ENCODE assay signal across 8 mouse cellular contexts in genomic region chr11:46665599-46666522, GRCm38 (mm10). TPM values are rescaled to one million over a fixed set of nuclear protein-coding genes. Genes with fewer than 3 reads are reported as not detected.
DNase-seq lines count a peak whose midpoint lies in the region; ATAC-seq and TF ChIP-seq lines count a peak whose summit lies in the region.
"Had no signal": no experiment of that assay in that cellular context is flagged by ENCODE, and none has a peak within 500 bp of the region (broad histone marks: within the 10 kb centered on the region; RNA-seq: fewer than 3 reads in every experiment).

No protein-coding gene starts in this region.

- WGBS in spleen, adult 2 months: 65% methylated on average over 6 of the region's 6 CpGs
- WGBS in hindbrain, embryonic 12.5 days: 68% methylated on average over 6 of the region's 6 CpGs
- 61% methylated on average over 6 of the region's 6 CpGs for WGBS in limb, embryonic 13.5 days
- 66% methylated on average over 6 of the region's 6 CpGs for WGBS in midbrain, postnatal 0 days

- peak; percentile 73 for ATAC-seq in hindbrain, embryonic 12.5 days (ENCODE audit: low FRiP score)
- peak; percentile 48; the same call in 1 of the 2 replicates for ATAC-seq in limb, embryonic 13.5 days (ENCODE audit: low FRiP score, low read depth)
- peak; percentile 82 for ATAC-seq in midbrain, postnatal 0 days (ENCODE audit: low FRiP score)

- DNase-seq in spleen, adult 2 months (ENCODE audit: low read depth in 1 of 2, low spot score in 2 of 2): no peak
- no peak for DNase-seq in spleen, adult 12 weeks (ENCODE audit: low spot score)
- peak; percentile 78 for DNase-seq in midbrain, postnatal 0 days (ENCODE audit: low spot score)
- no peak for DNase-seq in gastrocnemius, adult 8-10 months (ENCODE audit: low spot score in 2 of 2)

- no peak overlapping the region for H3K4me3 ChIP-seq in spleen, adult 2 months (ENCODE audit: extremely low read depth, insufficient read depth, insufficient read length)
- no peak overlapping the region for H3K4me3 ChIP-seq in cortical plate, adult 2 months (ENCODE audit: insufficient read depth, low read length)
- H3K4me3 ChIP-seq in hindbrain, embryonic 12.5 days: no peak overlapping the region
- no peak overlapping the region for H3K4me3 ChIP-seq in limb, embryonic 13.5 days
- no peak overlapping the region for H3K4me3 ChIP-seq in midbrain, postnatal 0 days (ENCODE audit: low read depth, low read length)
- H3K4me3 ChIP-seq: erythroblast, embryonic 14.5 days had no signal

- H3K9ac ChIP-seq in hindbrain, embryonic 12.5 days: no peak overlapping the region
- no peak overlapping the region for H3K9ac ChIP-seq in limb, embryonic 13.5 days
- no peak overlapping the region for H3K9ac ChIP-seq in midbrain, postnatal 0 days (replicated peaks; ENCODE audit: low read length, poor library complexity, severe bottlenecking)

- no peaks in the 10 kb centered on the region for H3K36me3 ChIP-seq in spleen, adult 2 months (ENCODE audit: control insufficient read depth, insufficient read depth, low read length)
- H3K36me3 ChIP-seq in hindbrain, embryonic 12.5 days: no peaks in the 10 kb centered on the region
- no peaks in the 10 kb centered on the region for H3K36me3 ChIP-seq in limb, embryonic 13.5 days
- H3K36me3 ChIP-seq in midbrain, postnatal 0 days (ENCODE audit: insufficient read depth, low read length): no peaks in the 10 kb centered on the region

- H3K27ac ChIP-seq in spleen, adult 2 months (ENCODE audit: insufficient read depth, low read length): no peak overlapping the region
- H3K27ac ChIP-seq in cortical plate, adult 2 months (ENCODE audit: insufficient read depth, low read length): no peak overlapping the region
- H3K27ac ChIP-seq in hindbrain, embryonic 12.5 days: no peak overlapping the region
- H3K27ac ChIP-seq in limb, embryonic 13.5 days: no peak overlapping the region
- H3K27ac ChIP-seq in midbrain, postnatal 0 days (ENCODE audit: low read depth, low read length): no peak overlapping the region

- no peak overlapping the region for H3K4me2 ChIP-seq in hindbrain, embryonic 12.5 days (replicated peaks)
- H3K4me2 ChIP-seq in limb, embryonic 13.5 days (replicated peaks): no peak overlapping the region
- H3K4me2 ChIP-seq in midbrain, postnatal 0 days (ENCODE audit: low read depth, low read length, poor library complexity, severe bottlenecking): no peak overlapping the region

- H3K9me3 ChIP-seq in hindbrain, embryonic 12.5 days (replicated peaks): no peaks in the 10 kb centered on the region
- H3K9me3 ChIP-seq in limb, embryonic 13.5 days: no peaks in the 10 kb centered on the region
- H3K9me3 ChIP-seq in midbrain, postnatal 0 days (ENCODE audit: low read length): no peaks in the 10 kb centered on the region

- TF ChIP-seq CTCF in spleen, adult 2 months (IDR thresholded peaks at IDR 0.05; ENCODE audit: extremely low read depth, insufficient read depth, insufficient read length, insufficient replicate concordance): peak; percentile 15; the same call in 1 of the 2 replicates
- peak; percentile 61 for TF ChIP-seq CTCF in cortical plate, adult 2 months (IDR thresholded peaks at IDR 0.05; ENCODE audit: extremely low read depth, insufficient read depth, low read length)
- peak; percentile 83 for TF ChIP-seq CTCF in midbrain, postnatal 0 days (IDR thresholded peaks at IDR 0.05)

- TF ChIP-seq POLR2A in spleen, adult 2 months (IDR thresholded peaks at IDR 0.05; ENCODE audit: low read depth, low read length): no peak
- TF ChIP-seq POLR2A in cortical plate, adult 2 months (IDR thresholded peaks at IDR 0.05; ENCODE audit: extremely low read depth, insufficient read depth, low read length): no peak

- no peaks in the 10 kb centered on the region for H3K4me1 ChIP-seq in spleen, adult 2 months (ENCODE audit: control insufficient read depth, insufficient read depth, insufficient read length)
- 0 out of 2 replicates have a peak, but pooled peaks cover 2% of the 10 kb centered on the region for H3K4me1 ChIP-seq in cortical plate, adult 2 months (ENCODE audit: control insufficient read depth, insufficient read depth, low read length)
- H3K4me1 ChIP-seq in hindbrain, embryonic 12.5 days: no peaks in the 10 kb centered on the region
- no peaks in the 10 kb centered on the region for H3K4me1 ChIP-seq in limb, embryonic 13.5 days
- H3K4me1 ChIP-seq in midbrain, postnatal 0 days (ENCODE audit: insufficient read depth, low read length): no peaks in the 10 kb centered on the region

- H3K27me3 ChIP-seq in spleen, adult 2 months (ENCODE audit: control insufficient read depth, insufficient read depth, low read length): no peaks in the 10 kb centered on the region
- H3K27me3 ChIP-seq in hindbrain, embryonic 12.5 days: no peaks in the 10 kb centered on the region
- no peaks in the 10 kb centered on the region for H3K27me3 ChIP-seq in limb, embryonic 13.5 days
- H3K27me3 ChIP-seq in midbrain, postnatal 0 days (ENCODE audit: insufficient read depth, low read length): no peaks in the 10 kb centered on the region

RNA-seq across cellular contexts. Expression of gene Dppa1, which starts 36.8 kb away (rescaled TPM):
- not detected in 2 replicates for polyA plus RNA-seq in spleen, adult 2 months (2012; rRNA removed)
- not detected in 2 replicates for polyA plus RNA-seq in cortical plate, adult 2 months (2012; rRNA removed)
- not detected in 2 replicates for polyA plus RNA-seq in hindbrain, embryonic 12.5 days (2016; fragmentation: Nextera tagmentation; extraction: Ambion mirVana)
- polyA plus RNA-seq in limb, embryonic 13.5 days (2015; fragmentation: Nextera tagmentation; extraction: Ambion mirVana): 0.47 TPM in 1 of 2 replicates, not detected in the other
- not detected in 2 replicates for total RNA-seq in midbrain, postnatal 0 days (2014; rRNA removed)
- not detected in 2 replicates for polyA plus RNA-seq in midbrain, postnatal 0 days (2015; fragmentation: Nextera tagmentation; extraction: Ambion mirVana)
- not detected for total RNA-seq in gastrocnemius, adult 8-10 months (2022)
- polyA plus RNA-seq: erythroblast, embryonic 14.5 days had no signal

RNA-seq across cellular contexts. Expression of gene Timd2, which starts 41.0 kb away (rescaled TPM):
- 0.74 and 1.9 TPM in 2 replicates for polyA plus RNA-seq in spleen, adult 2 months (2012; rRNA removed)
- polyA plus RNA-seq in cortical plate, adult 2 months (2012; rRNA removed): not detected in 2 replicates
- not detected in 2 replicates for polyA plus RNA-seq in hindbrain, embryonic 12.5 days (2016; fragmentation: Nextera tagmentation; extraction: Ambion mirVana)
- polyA plus RNA-seq in limb, embryonic 13.5 days (2015; fragmentation: Nextera tagmentation; extraction: Ambion mirVana): 0.09 TPM in 1 of 2 replicates, not detected in the other
- not detected in 2 replicates for total RNA-seq in midbrain, postnatal 0 days (2014; rRNA removed)
- polyA plus RNA-seq in midbrain, postnatal 0 days (2015; fragmentation: Nextera tagmentation; extraction: Ambion mirVana): 0.16 TPM in 1 of 2 replicates, not detected in the other
- not detected for total RNA-seq in gastrocnemius, adult 8-10 months (2022)
- polyA plus RNA-seq: erythroblast, embryonic 14.5 days had no signal

Comparison
In these comparisons a context has a peak if more than half of its experiments do, and no peak if none do; other contexts are left out.
1. CTCF ChIP-seq: peak in every context shown above with its lines; median percentile 83 in midbrain, postnatal 0 days; 61 in cortical plate, adult 2 months; 15 in spleen, adult 2 months.